Mouse (Mus musculus): ENCODE measurements around the gene Wasf2. TPM values are rescaled to one million over a fixed set of nuclear protein-coding genes. Genes with fewer than 3 reads are reported as not detected.

The Wasf2 gene
- polyA plus RNA-seq, 1 experiment = 97.6 TPM

- no peak for TF ChIP-seq CTCF (IDR thresholded peaks at IDR 0.05; ENCODE audit: extremely low read depth, insufficient read length, insufficient replicate concordance, low read depth, low read length)
- TF ChIP-seq POLR2A (IDR thresholded peaks at IDR 0.05; ENCODE audit: low read depth, low read length) = no peak
- no peak overlapping the region for H3K4me3 ChIP-seq (ENCODE audit: low read depth, low read length)
- H3K4me1 ChIP-seq (ENCODE audit: control insufficient read depth, insufficient read depth, insufficient read length, low read length) = peaks cover 20% of the 10 kb centered on the region
- H3K36me3 ChIP-seq (ENCODE audit: control insufficient read depth, insufficient read depth, low read length) = peaks cover 8% of the 10 kb centered on the region; the same call in 1 of the 2 replicates
- no peak overlapping the region for H3K27ac ChIP-seq (ENCODE audit: insufficient read depth, low read depth, low read length)
- no peaks in the 10 kb centered on the region for H3K27me3 ChIP-seq (ENCODE audit: control insufficient read depth, insufficient read depth, low read length)
- 93% methylated on average over 3 of the region's 3 CpGs for WGBS
Measured at GRCm38 (mm10) chr4:133202254-133202653, 71.9 kb downstream of the Wasf2 start.

GRCm38 (mm10) chr4:133203591-133203990 is 73.3 kb downstream of the Wasf2 start:
- Histone ChIP-seq H3K27me3 (ENCODE audit: control insufficient read depth, insufficient read depth, low read length) (no peaks in the 10 kb centered on the region), H3K36me3 (ENCODE audit: control insufficient read depth, insufficient read depth, low read length) (0 out of 2 replicates have a peak, but pooled peaks cover under 1% of the 10 kb centered on the region), H3K4me1 (ENCODE audit: control insufficient read depth, insufficient read depth, insufficient read length, low read length) (peaks cover 20% of the 10 kb centered on the region), H3K27ac (ENCODE audit: insufficient read depth, low read depth, low read length) (no peak overlapping the region), H3K4me3 (ENCODE audit: low read depth, low read length) (no peak overlapping the region)
- 82% methylated on average over 3 of the region's 3 CpGs for WGBS
- TF ChIP-seq CTCF (IDR thresholded peaks at IDR 0.05; ENCODE audit: extremely low read depth, insufficient read length, insufficient replicate concordance, low read depth, low read length) = no peak
- no peak for TF ChIP-seq POLR2A (IDR thresholded peaks at IDR 0.05; ENCODE audit: low read depth, low read length)

GRCm38 (mm10) chr4:133204379-133204778 is 74.1 kb downstream of the Wasf2 start:
- TF ChIP-seq POLR2A (IDR thresholded peaks at IDR 0.05; ENCODE audit: low read depth, low read length) (no peak), CTCF (IDR thresholded peaks at IDR 0.05; ENCODE audit: extremely low read depth, insufficient read length, insufficient replicate concordance, low read depth, low read length) (no peak)
- peaks cover 20% of the 10 kb centered on the region for H3K4me1 ChIP-seq (ENCODE audit: control insufficient read depth, insufficient read depth, insufficient read length, low read length)
- no peaks in the 10 kb centered on the region for H3K36me3 ChIP-seq (ENCODE audit: control insufficient read depth, insufficient read depth, low read length)
- no peak overlapping the region for H3K27ac ChIP-seq (ENCODE audit: insufficient read depth, low read depth, low read length)
- 65% methylated on average over 7 of the region's 7 CpGs for WGBS
- no peaks in the 10 kb centered on the region for H3K27me3 ChIP-seq (ENCODE audit: control insufficient read depth, insufficient read depth, low read length)
- H3K4me3 ChIP-seq (ENCODE audit: low read depth, low read length) = no peak overlapping the region

- peaks cover 2% of the 10 kb centered on the region; the same call in 1 of the 2 replicates for H3K27me3 ChIP-seq (ENCODE audit: control insufficient read depth, insufficient read depth, low read length)
- TF ChIP-seq POLR2A (IDR thresholded peaks at IDR 0.05; ENCODE audit: low read depth, low read length) (no peak), CTCF (IDR thresholded peaks at IDR 0.05; ENCODE audit: extremely low read depth, insufficient read length, insufficient replicate concordance, low read depth, low read length) (peak; percentile 92)
- H3K36me3 ChIP-seq (ENCODE audit: control insufficient read depth, insufficient read depth, low read length) = no peaks in the 10 kb centered on the region
- peaks cover 11% of the 10 kb centered on the region for H3K4me1 ChIP-seq (ENCODE audit: control insufficient read depth, insufficient read depth, insufficient read length, low read length)
- no peak overlapping the region for H3K4me3 ChIP-seq (ENCODE audit: low read depth, low read length)
- WGBS = 3% methylated on average over 11 of the region's 11 CpGs
- no peak overlapping the region for H3K27ac ChIP-seq (ENCODE audit: insufficient read depth, low read depth, low read length)
Measured at GRCm38 (mm10) chr4:133209366-133209765, 79.1 kb downstream of the Wasf2 start.

GRCm38 (mm10) chr4:133210023-133210787 is 79.9 kb downstream of the Wasf2 start:
- Histone ChIP-seq H3K27ac (ENCODE audit: insufficient read depth, low read depth, low read length) (no peak overlapping the region), H3K4me3 (ENCODE audit: low read depth, low read length) (no peak overlapping the region), H3K27me3 (ENCODE audit: control insufficient read depth, insufficient read depth, low read length) (peaks cover 2% of the 10 kb centered on the region; the same call in 1 of the 2 replicates), H3K36me3 (ENCODE audit: control insufficient read depth, insufficient read depth, low read length) (no peaks in the 10 kb centered on the region), H3K4me1 (ENCODE audit: control insufficient read depth, insufficient read depth, insufficient read length, low read length) (peaks cover 11% of the 10 kb centered on the region)
- TF ChIP-seq POLR2A (IDR thresholded peaks at IDR 0.05; ENCODE audit: low read depth, low read length) = no peak
- no peak for TF ChIP-seq CTCF (IDR thresholded peaks at IDR 0.05; ENCODE audit: extremely low read depth, insufficient read length, insufficient replicate concordance, low read depth, low read length)
- WGBS = 91% methylated on average over 24 of the region's 24 CpGs

- H3K4me3 ChIP-seq (ENCODE audit: low read depth, low read length) = no peak overlapping the region
- H3K27ac ChIP-seq (ENCODE audit: insufficient read depth, low read depth, low read length) = no peak overlapping the region
- H3K4me1 ChIP-seq (ENCODE audit: control insufficient read depth, insufficient read depth, insufficient read length, low read length) = peaks cover 11% of the 10 kb centered on the region
- H3K27me3 ChIP-seq (ENCODE audit: control insufficient read depth, insufficient read depth, low read length) = peaks cover 2% of the 10 kb centered on the region; the same call in 1 of the 2 replicates
- 94% methylated on average over 19 of the region's 19 CpGs for WGBS
- H3K36me3 ChIP-seq (ENCODE audit: control insufficient read depth, insufficient read depth, low read length) = no peaks in the 10 kb centered on the region
- no peak for TF ChIP-seq CTCF (IDR thresholded peaks at IDR 0.05; ENCODE audit: extremely low read depth, insufficient read length, insufficient replicate concordance, low read depth, low read length)
Measured at GRCm38 (mm10) chr4:133210788-133211390, 80.6 kb downstream of the Wasf2 start.

Measured in small intestine, adult 2 months (tissue).